Mouse (Mus musculus): Measurements from ENCODE around the gene Mospd3. TPM values are rescaled to one million over a fixed set of nuclear protein-coding genes. Genes with fewer than 3 reads are reported as not detected.
A peak's percentile ranks its signal among the peaks of the same experiment; 100 is the strongest.

The Mospd3 gene
- polyA plus RNA-seq, 1 experiment, result 395 TPM

DNA sequence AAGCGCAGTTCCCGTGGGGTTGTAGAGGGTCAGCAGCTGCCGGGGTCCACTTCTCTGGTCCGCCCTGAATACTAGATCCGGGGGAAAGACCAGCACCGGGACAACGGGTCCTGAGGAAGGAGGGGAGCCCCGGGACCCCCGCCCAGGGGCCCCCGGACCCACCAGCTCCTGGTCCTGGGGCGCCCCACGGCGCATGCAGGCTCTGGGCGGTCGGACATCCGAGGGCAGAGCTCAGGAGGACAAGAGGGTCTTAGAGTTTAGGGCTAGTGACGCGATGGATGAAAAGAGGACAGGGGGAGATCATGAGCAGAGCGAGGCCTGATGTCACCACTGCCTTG, 608 bp downstream of the Mospd3 start:
- no peak for TF ChIP-seq GATA1 (IDR thresholded peaks at IDR 0.05; ENCODE audit: low read length)

DNA sequence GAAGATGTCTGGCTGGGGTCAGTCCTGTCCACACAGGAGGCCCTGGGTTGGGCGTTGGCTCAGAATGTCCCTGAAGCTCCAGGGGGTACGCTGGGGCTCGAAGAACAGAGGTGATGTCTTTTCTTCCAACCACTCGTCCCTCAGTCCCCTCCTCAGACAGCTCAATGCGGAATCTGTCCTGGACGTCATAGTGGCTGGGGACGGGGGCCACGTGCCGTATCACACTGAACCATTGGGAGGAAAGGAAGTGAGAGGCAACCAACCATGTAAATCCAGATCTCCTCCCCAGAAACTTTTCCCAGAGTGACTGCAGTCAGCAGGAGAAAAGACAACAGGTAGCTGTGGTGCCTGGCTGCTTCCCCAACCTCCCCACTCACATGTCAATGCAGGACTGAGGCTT, 1.3 kb downstream of the Mospd3 start:
- TF ChIP-seq GATA1 (IDR thresholded peaks at IDR 0.05; ENCODE audit: low read length), result no peak

DNA sequence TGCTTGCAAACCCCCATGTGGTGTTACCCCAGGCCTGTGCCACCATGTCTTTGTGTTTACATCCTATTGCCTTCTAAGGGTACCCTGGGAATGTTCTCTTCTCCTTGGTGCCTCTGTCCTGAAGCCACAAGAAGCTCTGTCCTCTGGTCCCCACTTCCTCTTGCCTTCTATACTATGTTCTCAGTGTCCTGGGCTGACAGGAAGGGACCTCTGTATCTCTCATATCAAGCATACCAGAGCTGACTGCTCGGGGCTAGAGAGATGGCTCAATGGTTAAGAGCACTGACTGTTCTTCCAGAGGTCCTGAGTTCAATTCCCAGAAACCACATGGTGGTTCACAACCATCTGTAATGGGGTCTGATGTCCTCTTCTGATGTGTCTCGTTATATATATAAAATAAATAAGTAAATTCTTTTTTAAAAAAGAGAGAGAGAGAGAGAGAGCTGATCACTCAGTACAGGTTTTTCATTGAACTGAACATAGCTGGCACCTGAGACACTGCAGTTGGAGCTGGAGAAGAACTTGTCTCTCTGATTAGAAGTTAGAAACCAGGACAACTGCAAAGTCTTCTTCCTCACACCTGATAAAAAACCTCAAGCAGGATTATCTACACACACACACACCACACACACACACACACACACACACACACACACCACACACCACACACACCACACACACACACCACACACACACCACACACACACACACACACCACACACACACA, 2.6 kb downstream of the Mospd3 start:
- no peak for TF ChIP-seq GATA1 (IDR thresholded peaks at IDR 0.05; ENCODE audit: low read length)

DNA sequence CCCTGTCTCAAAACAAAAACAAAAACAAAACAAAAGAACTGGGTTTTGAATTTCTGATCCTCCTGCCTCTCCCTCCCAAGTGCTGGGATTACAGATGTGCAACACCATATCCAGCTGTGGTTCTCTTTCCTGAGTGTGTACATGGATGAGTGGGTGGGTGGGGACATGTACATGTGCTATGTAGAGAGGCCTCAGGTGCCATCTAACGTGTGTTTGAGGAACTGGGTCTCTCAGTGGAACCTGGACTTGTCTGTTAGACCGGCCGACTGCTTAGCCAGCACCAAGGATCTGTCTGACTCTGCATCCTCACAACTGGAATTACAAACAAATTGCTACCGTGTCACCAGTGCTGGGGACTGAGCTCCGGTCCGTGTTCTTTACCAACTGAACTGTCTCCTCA, 3.2 kb downstream of the Mospd3 start:
- no peak for TF ChIP-seq GATA1 (IDR thresholded peaks at IDR 0.05; ENCODE audit: low read length)

DNA sequence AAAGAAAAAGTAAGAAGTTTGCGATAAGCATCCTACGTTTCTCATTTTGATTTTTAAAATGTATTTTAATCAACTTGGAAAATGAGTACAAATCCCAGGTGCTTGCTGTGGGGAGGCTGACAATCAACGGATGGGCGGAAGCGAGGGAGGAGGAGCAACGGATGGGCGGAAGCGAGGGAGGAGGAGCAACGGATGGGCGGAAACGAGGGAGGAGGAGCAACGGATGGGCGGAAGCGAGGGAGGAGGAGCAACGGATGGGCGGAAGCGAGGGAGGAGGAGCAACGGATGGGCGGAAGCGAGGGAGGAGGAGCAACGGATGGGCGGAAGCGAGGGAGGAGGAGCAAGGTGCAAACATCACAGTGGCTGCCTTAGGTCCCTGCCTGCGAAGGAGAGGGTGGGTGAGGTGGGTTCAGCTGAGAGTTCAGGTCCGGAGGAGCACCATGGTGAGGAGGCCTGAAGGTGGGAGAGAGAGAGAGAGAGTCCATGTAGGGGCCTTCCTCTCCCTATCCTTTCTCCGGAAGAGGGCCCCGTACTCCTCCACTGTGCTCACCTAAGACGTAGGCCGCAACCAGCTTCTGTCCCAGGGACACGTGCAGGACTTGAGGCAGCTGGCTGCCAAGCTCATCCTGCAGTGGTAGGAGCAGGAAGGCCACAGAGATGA, 4.1 kb downstream of the Mospd3 start:
- TF ChIP-seq GATA1 (IDR thresholded peaks at IDR 0.05; ENCODE audit: low read length), result no peak

DNA sequence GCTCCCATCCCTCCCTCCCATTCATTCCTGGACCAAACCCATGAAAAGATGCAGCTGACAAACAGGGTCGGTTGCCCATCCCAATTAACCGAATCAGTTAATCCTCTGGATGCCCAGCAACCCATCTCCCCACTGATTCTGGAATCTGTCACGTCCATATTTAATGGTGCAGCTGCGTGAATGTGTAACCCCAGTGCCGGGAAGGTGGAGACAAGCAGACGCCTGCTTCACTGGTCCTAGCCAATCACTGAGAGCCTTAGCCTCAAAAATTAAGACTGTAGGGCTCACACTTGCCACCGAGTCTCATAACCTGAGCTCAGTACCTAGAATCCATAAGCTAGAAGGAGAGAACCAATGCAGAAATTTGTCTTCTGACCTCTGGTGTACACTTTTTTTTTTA, 4.9 kb downstream of the Mospd3 start:
- TF ChIP-seq GATA1 (IDR thresholded peaks at IDR 0.05; ENCODE audit: low read length), result no peak

DNA sequence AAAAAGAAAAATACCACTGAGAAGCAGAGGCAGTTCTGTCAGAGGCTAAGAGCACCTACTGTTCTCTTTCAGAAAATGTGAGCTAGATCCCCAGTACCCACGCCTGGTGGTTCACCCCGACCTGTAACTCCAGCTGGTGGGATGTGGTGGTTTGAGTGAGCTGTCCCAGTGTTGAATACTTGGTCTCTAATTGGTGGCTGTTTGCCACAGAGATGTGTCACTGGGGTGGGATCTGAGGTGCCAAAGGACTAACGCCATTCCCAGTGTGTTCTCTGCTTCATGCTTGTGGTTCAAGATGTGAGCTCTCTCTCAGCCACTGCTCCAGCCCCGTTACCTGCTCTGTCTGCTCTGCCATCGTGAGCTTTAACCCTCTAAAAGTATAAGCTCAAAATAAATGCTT, 10.4 kb downstream of the Mospd3 start:
- no peak for TF ChIP-seq GATA1 (IDR thresholded peaks at IDR 0.05; ENCODE audit: low read length)

DNA sequence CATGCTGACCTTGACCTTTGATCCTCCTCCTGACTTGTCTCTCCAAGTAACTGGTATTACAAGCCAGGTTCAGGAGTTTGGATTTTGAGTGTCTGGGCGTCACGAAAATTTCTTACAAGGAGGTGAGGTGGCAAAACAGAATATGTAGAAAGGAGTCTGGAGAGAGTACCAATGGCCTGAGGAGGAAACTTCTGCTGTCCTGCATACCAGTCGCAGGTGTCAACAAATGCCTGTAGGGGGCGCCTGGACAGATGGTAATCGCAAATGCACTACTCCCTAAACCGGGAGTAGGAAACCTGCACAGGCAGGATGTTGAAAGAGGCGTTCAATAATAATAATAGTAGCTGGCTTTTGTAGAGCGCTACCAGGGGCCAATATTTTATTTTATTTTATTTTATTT, 15.9 kb downstream of the Mospd3 start:
- no peak for TF ChIP-seq GATA1 (IDR thresholded peaks at IDR 0.05; ENCODE audit: low read length)

DNA sequence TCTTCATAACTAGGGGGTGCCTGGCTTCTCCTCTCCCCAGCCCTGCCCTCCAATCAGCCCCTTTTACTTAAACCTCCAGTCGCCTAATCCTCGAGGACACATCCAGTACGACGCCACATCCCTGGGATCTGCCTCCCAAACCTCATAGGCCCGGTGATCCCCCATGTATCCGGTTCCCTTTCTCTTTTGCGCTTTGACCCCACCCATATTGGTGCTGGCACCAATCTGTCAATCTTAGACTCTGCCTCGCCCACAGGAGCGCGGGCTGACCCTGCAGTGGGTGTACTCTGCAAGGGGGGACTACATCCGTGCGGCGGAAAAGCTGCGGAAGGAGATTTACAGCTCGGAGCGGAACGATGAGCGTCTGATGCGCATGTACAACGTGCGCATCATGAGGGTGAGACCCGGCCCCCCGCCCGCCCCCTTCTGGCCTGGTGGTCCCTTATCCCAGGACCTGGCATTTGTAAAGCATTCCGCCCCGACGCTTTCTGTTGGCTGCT, 17.1 kb downstream of the Mospd3 start:
- no peak for TF ChIP-seq GATA1 (IDR thresholded peaks at IDR 0.05; ENCODE audit: low read length)

DNA sequence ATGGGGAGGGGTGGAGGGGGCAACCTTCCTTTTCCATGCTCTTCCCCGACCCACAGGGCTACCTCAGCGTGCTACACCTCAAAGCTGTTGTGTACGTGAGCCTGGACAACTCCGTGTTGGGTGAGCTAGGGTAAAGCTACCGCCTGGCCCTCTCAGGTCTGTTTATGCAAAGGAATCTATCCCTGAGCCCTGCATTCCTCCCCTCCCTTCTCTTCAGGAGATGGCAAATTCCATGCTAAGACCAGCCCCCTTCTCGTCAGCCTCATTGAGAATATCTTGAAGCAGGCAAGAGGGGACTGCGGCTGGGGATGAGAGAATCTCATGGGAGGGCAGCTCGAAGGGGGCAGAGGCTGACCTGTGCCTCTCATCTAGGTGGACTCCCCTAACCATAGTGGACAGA, 18.2 kb downstream of the Mospd3 start:
- TF ChIP-seq GATA1 (IDR thresholded peaks at IDR 0.05; ENCODE audit: low read length), result no peak

DNA sequence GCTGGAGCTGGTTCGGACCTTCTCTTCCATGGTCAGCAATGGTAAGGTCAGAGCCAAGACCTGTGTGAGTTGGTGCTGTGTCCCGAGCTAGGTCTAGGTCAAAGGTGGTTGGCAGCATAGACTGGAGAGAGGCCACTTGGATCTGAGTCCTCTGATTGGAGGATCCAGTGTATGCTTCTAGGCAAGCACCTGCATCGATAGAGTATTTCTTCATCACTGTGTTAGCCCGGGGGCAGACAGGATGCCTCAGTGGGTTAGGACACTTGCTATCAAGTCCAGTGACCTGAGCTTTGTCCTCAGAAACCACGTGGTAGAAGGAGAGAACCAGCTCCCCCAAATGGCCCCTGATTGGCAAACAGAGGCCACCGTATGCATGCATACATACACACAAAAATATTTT, 20.6 kb downstream of the Mospd3 start:
- TF ChIP-seq GATA1 (IDR thresholded peaks at IDR 0.05; ENCODE audit: low read length), result no peak

DNA sequence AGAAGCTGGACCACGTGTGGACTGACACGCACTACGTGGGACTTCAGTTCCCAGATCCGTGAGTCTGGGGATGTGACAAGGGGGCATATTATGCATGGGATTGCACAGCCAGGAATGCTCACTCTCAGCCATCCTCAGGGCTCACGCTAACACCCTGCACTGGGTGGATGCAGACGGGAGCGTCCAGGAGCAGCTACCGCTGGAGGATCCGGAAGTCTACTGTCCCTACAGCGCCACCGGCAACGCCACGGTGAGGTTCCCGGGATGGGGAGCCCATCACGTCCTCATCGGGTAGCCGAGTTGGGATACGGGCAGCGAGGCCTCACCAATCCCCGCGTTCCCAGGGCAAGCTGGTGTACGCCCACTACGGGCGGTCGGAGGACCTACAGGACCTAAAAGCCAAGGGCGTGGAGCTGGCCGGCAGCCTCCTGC, 26.4 kb downstream of the Mospd3 start:
- TF ChIP-seq GATA1 (IDR thresholded peaks at IDR 0.05; ENCODE audit: low read length), result no peak

DNA sequence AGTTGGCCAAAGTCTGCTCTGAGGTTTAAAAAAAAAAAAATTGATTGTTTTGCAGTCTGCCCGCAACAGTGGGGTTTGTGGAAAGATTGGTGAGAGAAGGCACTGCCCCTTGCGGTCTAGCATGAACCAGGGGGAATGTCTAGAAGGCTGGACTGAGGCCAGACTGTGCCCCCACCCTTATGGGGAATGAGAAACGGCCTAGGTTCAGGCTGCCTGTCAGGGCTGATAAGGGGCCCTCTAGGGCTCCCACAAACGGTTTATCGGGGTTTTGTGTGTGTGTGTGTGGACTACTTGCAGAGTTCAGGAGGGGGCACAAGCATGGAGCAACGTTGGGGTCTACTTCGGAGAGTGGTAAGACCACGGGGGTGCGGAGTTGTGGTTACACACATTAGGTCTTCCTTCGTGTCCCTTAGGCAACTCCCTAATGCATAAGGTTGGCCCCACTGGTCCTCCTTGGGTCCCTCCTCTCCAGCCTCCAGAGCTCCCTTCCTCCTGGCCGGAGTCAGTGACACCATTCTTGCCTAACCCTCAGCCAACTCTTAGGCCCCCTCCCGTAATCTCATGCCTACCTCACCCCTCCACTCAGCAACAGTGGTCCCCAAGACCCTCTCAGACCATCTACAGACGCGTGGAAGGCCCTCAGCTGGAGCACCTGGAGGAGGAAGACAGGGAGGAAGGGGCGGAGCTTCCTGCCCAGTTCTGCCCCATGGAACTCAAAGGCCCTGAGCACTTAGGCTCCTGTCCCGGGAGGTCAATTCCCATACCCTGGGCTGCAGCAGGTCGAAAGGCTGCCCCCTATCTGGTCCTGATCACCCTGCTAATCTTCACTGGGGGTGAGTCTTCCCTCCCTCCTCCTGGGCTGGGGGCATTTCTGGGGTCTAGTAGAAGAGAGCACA, 29.9 kb downstream of the Mospd3 start:
- TF ChIP-seq GATA1 (IDR thresholded peaks at IDR 0.05; ENCODE audit: low read length), result peak; percentile 52

DNA sequence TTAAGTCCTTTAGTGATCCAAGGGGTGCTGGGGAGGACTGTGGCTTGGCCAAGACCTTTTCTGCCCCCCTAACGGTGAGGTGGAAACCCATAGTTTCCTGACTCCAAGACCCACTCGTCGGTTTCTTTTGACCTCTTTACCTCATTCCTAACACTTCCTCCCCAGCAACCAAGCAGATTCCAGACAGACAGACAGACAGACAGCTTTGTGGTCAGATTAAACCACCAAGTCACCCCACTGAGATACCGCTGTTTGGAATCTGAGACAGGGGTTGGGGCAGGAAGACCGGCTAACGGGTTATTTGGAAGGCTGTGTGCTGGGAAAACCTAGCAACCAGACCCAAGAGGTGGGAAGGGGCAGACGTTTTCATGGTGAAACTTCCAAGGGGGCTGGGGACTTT, 30.7 kb downstream of the Mospd3 start:
- TF ChIP-seq GATA1 (IDR thresholded peaks at IDR 0.05; ENCODE audit: low read length), result peak; percentile 48

DNA sequence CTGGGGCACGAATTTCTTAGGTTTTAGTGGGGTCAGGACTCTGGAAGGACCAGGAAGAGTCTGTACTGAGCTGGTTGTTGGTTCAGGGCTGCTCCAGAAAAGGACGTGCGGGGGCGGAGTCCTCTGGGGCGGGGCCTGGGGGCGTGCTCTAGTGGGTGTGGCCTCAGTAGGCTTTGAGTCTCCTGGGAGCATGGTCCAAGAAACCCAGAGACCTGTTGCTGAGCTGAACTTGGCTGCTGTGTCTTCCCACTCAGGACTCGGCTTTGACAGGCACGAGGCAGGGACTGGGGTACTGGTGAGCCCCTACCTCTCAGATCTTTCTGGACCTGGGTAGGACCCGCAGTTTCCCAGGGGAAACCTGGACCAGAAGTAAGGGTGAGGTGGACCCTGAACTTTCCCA, 31.2 kb downstream of the Mospd3 start, which contains the start of gene Tfr2:
Gene Tfr2, plus strand, starts transcription at position 176 of the 400 bp plus-strand sequence.
- no peak for TF ChIP-seq GATA1 (IDR thresholded peaks at IDR 0.05; ENCODE audit: low read length)

DNA sequence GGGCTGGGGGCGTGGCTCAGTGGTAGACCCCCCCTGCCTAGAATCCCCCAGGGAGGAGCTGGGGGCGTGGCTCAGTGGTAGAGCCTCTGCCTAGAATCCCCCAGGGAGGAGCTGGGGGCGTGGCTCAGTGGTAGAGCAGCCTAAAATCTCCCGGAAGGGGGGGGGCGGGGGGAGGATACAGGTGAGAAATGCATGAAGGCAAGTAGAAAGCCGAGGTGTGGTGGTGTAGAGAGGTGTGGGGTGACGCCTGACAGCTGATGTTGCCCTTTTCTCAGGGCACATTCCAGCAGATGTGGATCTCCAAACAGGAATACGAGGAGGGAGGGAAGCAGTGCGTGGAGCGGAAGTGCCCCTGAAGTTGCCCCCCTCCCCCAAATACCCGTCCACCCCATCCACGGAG, 31.8 kb downstream of the Mospd3 start:
- no peak for TF ChIP-seq GATA1 (IDR thresholded peaks at IDR 0.05; ENCODE audit: low read length)
